Mouse (Mus musculus): ENCODE results near the gene E2f8.

Gene E2f8

DNA sequence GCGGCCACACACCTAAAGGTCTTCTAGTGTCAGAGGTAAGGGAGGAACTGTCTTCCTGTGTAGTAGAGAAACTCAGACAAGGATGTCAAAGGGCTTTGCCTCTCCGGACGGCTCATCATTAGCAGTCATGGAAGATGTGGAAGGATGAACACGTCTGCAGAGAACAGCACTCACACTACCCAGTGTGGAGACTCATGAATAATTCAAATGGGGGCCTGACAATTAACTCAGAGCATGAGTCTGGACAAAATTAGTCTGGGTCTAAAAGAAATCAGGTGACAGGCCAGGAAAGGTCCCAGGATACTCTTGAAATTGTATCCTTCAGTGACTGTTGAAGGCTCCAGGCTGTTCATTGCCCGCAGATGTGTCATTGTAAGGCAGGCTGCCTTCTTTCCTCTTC lies 9.6 kb upstream of the E2f8 start:
- DNase-seq (ENCODE audit: low read depth, low spot score): no peak

DNA sequence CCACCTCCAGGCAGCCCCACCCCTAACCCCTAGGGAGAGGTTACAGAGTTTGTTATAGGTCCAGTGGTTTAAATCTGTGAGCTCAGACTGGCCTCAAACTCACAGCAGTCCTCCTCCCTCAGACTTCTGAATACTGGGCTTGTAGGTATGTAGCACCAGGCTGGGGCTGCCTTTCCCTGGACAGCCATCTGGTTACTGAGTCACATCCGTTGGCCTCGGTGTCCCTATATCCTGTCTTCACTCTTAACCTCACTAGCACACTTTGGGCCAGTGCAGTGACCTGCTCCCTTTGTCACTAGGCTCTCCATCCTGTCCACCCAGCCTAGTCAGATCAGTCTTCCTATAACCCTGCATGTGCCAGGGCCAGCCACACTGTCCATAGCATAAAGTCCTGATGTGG lies 7.4 kb upstream of the E2f8 start:
- DNase-seq (ENCODE audit: low read depth, low spot score): no peak

DNA sequence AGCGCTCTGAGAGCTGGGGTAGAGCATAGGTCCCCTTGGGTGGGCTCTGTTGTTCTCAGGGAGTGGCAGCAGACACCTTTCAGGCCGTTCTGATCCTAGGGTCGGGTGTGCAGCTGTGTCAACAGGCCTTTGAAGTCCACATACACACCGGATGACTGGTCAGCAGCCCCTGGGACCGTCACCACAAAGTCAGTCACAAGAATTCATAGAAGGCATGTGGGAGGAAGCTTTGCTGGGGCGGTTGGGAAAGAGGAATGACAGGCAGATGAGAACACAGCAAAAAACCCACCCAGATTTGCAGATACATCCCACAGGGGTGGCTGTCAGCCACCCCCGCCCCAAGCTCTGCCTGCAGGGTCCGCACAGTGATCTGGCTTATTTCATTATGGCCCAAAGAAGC lies 6.6 kb upstream of the E2f8 start:
- DNase-seq (ENCODE audit: low read depth, low spot score): no peak

DNA sequence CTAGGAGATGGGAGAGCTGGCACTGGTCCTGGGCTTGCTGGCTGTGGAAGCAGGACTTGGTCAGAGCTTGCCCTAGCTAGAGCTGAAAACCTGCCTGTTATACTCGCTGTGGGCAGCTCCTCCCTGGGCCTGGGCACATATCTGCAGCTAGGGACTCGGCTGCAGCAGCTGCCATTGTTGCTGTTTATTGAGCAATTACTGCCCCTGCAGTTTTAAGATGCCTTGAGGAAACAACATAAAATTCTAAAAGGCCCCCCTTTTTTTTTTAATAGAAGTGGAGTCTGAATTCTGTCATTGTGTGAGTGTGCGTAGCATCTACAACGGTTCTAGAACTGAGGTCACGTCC lies 2.8 kb upstream of the E2f8 start:
- no peak for DNase-seq (ENCODE audit: low read depth, low spot score)

DNA sequence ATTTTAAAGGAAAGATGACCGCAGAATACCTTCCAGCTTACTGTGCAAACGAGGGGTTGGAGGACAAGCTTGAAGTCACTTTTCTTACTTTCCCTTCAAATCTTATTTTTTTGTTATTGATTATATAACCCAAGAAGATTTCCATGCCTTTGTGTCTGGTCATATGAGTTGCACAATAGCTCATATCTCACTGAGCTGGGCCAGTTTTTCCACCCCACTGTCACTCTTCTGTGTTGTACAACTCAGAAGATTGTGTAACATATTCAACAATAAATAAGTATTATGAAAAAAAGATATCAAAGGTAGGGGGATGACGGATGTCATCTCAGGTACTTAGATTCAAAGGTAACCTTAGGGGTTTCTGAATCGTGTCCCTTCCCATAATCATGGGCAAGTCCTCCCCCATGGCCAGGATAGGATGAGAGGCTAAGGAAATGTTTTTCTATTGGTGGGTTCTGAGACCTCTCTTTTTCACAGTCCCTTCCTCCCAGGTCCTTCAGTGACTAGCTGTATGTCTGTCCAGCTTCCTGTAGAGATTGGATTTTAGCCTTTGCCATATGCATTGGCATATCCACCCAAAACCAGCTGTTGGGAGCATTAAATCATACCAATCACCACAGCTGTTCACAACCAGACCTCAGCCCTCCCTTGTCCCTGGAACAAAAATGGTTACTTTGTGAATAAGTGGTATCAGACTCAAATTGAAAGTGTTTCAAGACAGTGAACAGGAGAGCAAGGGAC lies 2.3 kb upstream of the E2f8 start:
- no peak for DNase-seq (ENCODE audit: low read depth, low spot score)

DNA sequence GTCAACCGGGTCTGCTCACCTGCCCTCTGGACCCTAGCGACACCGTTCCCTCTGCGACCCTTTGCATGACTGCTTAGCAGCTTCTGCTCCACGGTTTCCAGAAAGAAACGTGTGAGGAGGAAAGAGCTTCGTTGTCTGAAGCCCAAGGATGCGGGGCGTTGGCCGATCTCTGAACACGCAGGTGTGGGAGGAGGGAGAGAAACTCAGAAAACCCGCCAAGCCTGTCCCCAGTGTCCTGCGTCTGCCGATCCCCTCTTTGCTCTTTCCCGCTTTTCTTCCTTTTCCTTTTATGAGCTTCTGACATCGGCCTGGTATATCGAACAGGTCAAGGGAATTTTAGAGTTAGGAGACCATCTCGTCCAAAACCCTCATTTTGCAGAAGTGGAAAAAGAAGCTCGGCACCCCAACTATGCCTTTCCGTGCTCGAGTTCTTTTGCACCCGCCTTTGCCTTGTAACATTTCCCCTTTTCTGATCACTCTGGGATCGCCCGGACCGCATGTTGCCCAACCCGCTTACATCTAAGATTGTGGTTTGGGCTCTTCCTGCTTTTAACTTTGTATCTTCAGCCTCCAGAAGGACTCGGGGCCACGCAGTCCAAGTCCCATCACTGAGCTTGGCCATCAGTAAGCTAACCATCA lies 694 bp upstream of the E2f8 start:
- no peak for DNase-seq (ENCODE audit: low read depth, low spot score)

DNA sequence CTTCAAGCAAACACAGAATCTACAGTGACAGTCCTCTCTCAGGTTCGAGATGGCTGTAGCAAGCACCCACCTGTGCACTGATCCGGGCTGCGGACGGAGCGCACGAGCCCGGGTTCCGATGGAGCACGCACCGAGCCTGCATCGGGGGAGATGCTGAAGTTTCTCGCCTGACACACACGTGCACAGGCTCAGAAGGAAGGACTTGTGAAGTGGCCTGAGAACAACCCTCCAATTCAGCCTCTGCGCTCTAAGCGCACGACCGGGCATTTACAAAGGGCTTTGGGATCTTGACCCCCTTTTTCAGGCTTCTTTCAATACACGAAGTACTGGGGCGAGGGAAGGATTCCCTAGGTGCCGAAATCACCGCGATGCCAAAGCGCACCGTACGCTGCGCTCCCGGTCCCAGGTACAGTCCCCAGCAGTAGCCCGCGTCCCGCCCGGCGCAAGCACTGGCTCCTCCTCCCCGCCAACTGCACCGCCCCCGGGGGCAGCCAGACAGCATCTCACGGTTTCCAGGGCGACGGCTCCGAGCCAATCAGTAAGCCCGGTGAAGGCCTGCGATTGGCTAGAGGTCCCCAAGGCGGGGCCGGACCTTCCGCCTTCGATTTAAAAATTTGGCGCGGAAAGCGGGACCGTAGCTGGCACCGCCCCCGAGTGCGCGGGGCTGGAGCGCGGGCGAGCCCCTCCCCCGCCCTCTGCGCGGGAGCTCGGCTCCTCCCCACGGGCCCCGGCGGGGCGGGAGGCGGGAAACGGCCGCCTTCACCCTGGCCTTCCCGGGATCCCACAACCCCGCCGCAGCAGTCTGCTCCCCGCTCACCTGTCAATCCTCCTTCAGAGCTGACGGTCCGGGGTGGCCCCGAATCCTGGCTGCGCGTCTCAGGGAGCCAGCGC lies 560 bp downstream of the E2f8 start:
- peak; percentile 60 for DNase-seq (ENCODE audit: low read depth, low spot score)

DNA sequence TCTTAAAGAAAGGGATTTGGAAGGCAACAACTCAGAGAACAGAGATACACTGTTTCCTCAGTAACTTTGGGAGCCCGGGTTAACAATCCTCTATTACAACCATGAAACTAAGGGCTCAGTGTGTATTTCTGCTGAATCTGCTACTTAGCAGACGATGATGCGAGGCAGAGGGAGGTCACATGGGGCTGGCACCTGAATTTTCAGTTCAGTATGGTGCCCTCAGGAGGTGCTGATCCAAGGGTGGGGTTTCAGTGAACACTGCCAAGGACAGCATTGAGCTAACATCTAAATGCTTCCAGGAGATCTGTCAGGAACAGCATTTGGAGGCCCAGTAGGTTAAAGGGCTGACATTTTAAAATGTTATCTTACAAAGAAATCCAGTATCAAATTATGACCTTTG lies 1.8 kb downstream of the E2f8 start:
- no peak for DNase-seq (ENCODE audit: low read depth, low spot score)

DNA sequence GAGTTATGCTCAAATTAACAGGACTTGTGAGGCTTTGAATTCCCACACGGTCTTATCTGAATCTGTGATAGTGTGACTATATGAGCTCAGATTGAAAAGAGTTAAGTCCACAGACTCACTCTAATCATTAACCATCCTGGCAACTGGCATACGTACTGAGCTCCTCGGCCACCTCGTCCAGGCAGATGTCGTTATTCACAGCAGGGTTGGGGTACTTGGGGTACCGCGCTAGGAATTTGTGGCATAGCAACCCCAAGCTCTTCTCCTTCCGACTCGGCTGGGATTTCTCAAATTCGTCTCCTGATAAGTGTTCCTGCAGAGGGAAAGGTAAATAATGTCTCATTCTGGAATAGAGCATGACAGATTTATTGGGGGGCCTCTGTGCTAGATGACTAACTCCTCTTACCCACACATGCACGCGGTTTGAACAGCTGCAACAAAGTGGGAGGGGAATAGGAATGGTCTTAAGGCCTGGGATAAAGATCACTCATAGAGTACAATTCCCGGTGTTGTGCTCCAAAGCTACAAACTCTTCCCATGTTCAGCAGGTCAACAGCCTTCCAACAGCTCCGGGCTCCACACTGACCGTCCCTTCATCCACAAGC lies 3.5 kb downstream of the E2f8 start:
- no peak for DNase-seq (ENCODE audit: low read depth, low spot score)

DNA sequence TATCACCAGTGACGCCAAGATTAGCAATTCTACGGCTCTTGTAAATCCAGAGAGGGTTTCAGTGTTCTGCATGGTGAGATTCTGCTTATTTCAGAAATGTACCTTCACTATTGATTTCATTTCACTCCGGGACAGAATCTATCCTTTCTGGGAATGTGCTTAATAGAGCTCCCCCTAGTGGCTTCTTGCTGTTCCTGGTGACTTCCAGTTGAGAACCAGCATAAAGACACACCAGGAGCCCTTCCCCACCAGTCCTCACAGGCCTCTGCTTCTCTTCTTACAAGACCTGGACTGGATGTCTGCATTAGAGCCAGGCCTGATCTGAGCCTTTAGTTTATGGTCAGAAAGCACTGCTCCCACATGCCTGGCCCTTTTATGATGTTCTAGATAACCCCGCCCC lies 4.9 kb downstream of the E2f8 start:
- peak; percentile 15 for DNase-seq (ENCODE audit: low read depth, low spot score)

DNA sequence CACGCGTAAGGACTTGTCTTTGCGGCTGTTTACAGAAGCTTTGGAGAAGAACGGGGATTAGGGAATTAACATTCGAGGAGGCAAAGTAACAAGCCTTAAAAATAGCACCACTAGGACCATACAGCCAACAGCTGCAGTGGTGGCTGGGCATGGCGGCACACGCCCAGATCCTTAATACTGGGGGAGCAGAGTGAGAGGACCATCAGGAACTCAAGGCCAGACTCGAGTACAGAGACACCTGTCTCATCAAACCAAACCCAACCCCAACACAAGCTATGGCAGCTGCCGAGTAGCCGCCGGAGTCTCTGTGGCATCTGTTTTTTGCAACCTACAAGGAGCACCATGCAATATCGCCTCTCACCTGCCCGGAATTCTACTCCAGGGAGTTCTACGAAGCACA lies 6.3 kb downstream of the E2f8 start:
- no peak for DNase-seq (ENCODE audit: low read depth, low spot score)

DNA sequence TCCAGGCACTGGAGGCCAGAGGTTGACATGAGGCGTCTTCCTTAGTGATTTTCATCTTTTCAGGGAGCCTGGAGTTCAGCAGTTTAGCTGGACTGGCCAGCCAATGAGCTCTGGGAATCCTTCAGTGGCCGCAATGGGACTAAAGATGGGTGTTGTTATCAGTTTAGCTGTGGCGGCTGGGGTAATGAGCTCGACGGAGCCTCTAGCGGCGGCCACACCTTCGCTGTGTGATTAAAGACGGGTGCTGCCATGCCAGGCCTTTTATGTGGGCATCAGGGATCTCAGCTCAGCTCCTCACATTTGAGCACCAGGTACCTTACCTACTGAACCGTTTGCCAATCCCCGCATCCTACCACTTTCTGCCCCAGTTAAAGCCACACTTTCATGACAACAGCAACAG lies 10.1 kb downstream of the E2f8 start:
- no peak for DNase-seq (ENCODE audit: low read depth, low spot score)

DNA sequence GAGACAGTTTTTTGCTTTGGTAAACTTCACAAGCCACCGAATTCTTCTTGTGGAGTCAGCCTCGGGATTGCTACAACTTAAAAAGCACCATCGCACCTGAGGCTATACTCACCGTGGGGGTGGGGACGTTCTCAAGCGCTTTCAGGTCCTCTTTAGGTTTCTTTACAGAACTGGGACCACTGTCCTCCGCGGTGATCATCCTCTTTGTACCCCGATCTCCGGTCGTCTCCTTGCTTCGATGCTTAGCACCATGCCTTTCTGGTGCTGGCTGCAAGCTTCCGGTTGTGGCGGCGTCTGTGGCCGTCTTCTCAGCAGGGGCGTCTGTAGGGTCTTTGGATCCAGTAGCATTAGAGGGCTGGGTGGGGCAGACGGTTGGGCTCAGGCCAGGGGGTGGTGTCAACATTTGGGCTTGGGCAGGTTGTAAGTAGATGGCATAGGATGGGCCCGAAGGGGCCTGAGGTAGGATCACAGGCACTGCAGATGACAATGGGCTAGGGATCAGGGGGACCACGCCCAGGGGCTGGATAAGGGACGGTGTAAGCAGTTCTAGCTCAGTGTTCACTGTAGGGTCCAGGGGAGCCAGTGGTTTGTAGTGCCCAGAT lies 10.7 kb downstream of the E2f8 start:
- no peak for DNase-seq (ENCODE audit: low read depth, low spot score)

DNA sequence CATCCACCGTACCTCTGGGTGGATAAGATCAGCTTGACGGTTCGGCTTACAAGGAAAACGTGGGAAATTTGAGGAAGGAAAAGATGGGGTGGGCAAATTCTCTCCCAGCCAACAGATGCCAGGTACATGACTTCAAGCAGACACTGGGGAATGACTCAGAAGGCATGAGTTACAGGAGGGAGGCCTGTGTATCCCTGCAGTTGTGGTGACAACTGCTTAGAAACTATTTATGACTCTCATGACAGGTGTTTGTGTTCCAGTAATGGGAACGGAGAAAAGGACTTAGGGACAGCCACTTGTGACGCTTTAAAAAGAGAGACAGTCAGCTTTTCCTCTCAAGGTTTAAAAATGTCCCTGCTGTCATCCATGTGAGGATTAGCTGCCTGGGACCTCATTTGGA lies 11.3 kb downstream of the E2f8 start:
- no peak for DNase-seq (ENCODE audit: low read depth, low spot score)

DNA sequence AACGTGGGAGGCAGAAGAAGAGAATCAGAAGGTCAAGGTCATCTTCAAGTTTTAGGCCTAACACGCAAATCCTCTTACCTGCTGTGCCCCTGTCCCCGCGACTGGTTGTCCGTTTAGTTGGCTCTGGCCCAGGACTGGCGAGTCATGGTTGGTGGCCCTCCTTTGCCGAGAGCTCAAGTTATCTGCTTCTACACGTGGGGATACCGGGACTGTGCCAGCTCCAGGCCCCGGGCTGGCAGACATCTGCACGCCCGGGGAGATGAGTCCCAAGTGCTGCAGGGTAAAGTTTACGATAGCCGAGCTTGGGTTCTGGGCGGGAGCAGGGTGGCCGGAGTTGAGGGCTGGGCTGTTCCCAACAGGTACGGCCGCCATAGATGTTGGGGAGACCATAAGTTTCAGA lies 13.8 kb downstream of the E2f8 start:
- no peak for DNase-seq (ENCODE audit: low read depth, low spot score)

DNA sequence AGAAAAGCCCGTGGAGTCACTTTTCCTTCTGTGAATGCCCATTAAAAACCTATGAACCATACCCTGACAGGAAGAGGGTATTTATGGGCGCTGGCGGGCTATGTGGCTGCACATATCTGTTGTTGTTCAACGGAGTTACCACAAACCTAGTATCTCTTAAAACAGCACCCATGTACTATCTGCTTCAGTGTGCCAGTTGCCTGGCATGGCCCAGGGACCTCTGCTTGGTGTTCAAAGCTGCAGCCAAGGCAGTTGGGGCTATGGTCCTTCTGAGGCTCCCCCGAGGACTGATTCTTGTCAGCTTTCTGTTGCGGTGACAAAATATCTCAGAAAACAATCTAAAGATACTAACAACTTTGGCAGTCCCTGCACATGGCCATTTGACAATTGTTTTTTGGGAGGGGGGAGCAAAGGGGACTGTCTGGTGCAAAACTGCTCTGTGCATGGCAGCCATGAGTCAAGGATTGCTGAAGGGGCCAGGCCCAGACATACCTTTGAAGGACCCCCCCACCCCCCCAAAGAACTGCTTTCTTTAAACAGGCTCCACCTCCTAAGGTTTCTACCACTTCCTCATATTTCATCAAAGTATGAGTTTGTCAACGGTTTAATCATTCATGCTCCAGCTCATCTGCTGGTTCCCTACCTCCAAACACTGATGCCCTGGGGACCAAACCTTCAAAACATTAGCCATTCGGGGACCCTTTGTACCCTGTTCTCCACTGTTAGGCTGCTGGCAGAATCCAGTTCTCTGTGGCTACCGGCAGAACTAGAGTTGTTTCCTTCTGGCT lies 16.5 kb downstream of the E2f8 start:
- DNase-seq (ENCODE audit: low read depth, low spot score): no peak

DNA sequence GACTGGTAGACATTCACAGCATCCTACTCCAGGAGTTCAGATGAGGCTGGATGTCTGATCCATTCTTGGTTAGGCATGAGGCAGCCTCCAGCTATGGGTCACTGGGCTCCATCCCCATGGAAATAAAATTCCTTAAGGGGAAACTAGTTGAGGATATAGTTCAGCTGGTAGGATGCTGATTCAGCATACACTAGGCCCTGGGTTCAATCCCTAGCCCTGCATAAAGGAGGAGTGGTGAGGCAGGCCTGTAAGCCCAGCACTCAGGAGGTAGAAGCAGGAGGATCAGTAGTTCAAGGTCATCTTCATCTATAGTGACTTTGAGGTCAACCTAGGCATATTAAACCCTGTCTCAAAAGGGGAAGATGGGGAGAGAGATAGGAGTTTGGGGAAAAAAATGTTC lies 17.2 kb downstream of the E2f8 start:
- no peak for DNase-seq (ENCODE audit: low read depth, low spot score)

DNA sequence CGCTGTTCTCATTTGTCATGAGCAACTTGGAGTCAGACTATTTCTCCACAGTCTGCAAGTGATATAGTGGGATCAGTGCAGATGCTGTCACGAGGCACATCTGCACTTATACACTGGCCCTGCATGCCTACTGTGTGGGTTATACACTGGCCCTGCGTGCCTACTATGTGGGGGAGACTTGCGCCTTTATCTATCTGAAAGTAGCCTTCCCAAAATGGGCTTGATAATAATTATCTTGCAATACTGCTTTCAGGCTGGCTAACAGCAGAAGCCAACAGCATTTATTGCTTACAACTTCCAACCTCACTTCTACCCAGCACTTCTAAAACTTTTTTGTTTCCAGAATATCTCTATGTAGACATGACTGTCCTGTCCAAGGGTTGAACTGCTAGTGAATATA lies 19.6 kb downstream of the E2f8 start:
- DNase-seq (ENCODE audit: low read depth, low spot score): no peak

DNA sequence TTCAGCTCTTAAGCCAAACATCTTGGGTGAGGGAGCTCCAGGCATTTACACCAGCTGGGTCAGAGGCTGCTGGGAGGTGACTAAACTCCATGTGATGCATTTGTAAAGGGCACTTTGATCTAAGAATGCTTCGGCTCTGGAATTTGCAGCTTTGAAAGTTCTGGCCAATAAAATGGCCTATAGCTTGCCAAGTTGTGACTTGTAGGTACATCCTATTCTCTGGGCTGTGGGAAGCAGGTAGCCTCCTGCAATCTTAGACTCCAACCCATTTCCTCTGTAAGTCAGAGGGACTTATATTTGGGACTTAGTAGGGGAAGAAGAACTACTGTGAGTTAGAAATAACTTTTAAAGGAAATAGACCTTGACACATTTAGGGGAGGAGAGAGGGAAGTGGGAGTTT lies 20.4 kb downstream of the E2f8 start:
- DNase-seq (ENCODE audit: low read depth, low spot score): no peak

DNA sequence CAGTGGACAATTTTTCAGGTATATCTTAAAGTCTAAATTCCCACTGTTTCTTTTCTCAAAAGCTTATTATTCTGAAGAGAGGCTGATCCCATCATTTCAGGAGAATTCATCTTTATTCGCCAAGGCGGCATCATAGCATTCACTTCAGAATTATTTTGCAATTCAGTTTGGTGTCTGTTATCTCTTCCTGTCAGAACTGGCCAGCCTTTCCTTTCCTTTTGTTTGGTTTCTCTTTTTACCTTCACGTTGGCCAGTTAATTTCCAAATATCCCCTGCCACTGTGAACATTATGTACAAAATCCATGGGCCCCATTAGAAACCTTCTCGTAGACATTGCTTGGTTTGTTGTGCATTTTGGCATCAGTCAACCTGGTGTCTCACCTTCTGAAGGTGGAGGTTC lies 22.0 kb downstream of the E2f8 start:
- no peak for DNase-seq (ENCODE audit: low read depth, low spot score)

DNA sequence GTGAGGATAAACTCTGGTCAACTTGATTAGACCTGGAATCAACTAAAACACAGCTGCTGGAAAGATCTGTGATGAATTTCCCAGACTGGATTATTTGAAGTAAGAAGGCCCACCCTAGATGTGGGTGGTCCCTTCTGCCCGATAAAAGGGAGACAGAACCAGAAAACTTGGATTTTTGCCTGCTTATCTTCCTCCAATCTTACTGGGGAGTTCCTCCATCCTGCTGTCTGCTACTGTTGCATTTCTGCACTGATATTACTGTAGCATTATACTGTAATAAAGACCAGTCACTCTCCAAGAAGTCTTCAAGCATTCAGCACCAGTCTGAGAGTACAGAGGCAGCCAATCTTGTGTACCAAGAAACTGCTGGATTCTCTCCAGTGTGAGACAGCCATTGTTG lies 23.1 kb downstream of the E2f8 start:
- DNase-seq (ENCODE audit: low read depth, low spot score): no peak
